Comparison of ENCODE assay signal across 15 mouse cellular contexts in the genomic region with DNA sequence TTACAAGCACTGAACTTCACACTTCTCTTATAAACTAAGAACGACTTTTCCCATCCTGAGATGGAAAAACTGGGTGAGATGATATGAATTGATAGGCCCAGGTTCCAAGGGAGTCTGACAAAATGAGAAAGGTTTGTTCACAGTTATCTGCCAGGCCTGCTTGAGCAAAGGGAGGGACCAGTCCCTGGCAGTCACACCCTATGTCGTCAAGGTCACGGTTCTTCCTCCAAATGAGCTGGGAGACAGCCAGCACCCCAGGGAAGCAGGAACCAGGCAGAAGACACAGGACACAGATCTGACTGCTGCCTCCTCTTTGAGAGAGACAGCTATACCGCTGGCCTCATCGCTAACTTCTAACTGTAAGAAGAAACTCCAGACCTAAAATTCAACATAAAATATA. TPM values are rescaled to one million over a fixed set of nuclear protein-coding genes. Genes with fewer than 3 reads are reported as not detected.
DNase-seq lines count a peak whose midpoint lies in the region; ATAC-seq and TF ChIP-seq lines count a peak whose summit lies in the region.
"Had no signal": no experiment of that assay in that cellular context is flagged by ENCODE, and none has a peak within 500 bp of the region (broad histone marks: within the 10 kb centered on the region; RNA-seq: fewer than 3 reads in every experiment).

No protein-coding gene starts in this region.

- no peak for TF ChIP-seq CTCF in heart, postnatal 0 days (IDR thresholded peaks at IDR 0.05; ENCODE audit: low read depth)

- TF ChIP-seq EP300 in heart, postnatal 0 days (IDR thresholded peaks at IDR 0.05; ENCODE audit: low read depth) = no peak

- H3K9me3 ChIP-seq in heart, postnatal 0 days (replicated peaks; ENCODE audit: control insufficient read depth, low read length) = no peaks in the 10 kb centered on the region
- H3K9me3 ChIP-seq in forebrain, embryonic 14.5 days (replicated peaks; ENCODE audit: control insufficient read depth, low read length) = no peaks in the 10 kb centered on the region
- H3K9me3 ChIP-seq: embryonic facial prominence, embryonic 13.5 days; limb, embryonic 15.5 days; midbrain, embryonic 13.5 days had no signal

- no peak overlapping the region for H3K9ac ChIP-seq in heart, postnatal 0 days (replicated peaks; ENCODE audit: low read depth, low read length)
- no peak overlapping the region for H3K9ac ChIP-seq in forebrain, embryonic 14.5 days (ENCODE audit: low read length)
- H3K9ac ChIP-seq: embryonic facial prominence, embryonic 13.5 days; limb, embryonic 15.5 days; midbrain, embryonic 13.5 days had no signal

- no peak overlapping the region for H3K4me2 ChIP-seq in heart, postnatal 0 days (ENCODE audit: low read depth, low read length)
- no peak overlapping the region for H3K4me2 ChIP-seq in forebrain, embryonic 14.5 days (ENCODE audit: low read length)
- H3K4me2 ChIP-seq: embryonic facial prominence, embryonic 13.5 days; limb, embryonic 15.5 days; midbrain, embryonic 13.5 days had no signal

- H3K36me3 ChIP-seq in heart, postnatal 0 days (replicated peaks; ENCODE audit: control insufficient read depth, insufficient read depth, low read length) = peaks cover 46% of the 10 kb centered on the region
- H3K36me3 ChIP-seq in forebrain, embryonic 14.5 days (ENCODE audit: control insufficient read depth, insufficient read depth, low read length) = peaks cover 39% of the 10 kb centered on the region

- no peak overlapping the region for H3K4me3 ChIP-seq in heart, postnatal 0 days (ENCODE audit: low read depth, low read length)
- no peak overlapping the region for H3K4me3 ChIP-seq in forebrain, embryonic 14.5 days (ENCODE audit: low read depth, low read length)
- H3K4me3 ChIP-seq: embryonic facial prominence, embryonic 13.5 days; limb, embryonic 15.5 days; midbrain, embryonic 13.5 days had no signal

- WGBS in heart, postnatal 0 days = 58% methylated on average over 5 of the region's 5 CpGs
- 88% methylated on average over 5 of the region's 5 CpGs for WGBS in forebrain, embryonic 14.5 days

- peak overlapping the region; percentile 57 for H3K27ac ChIP-seq in heart, postnatal 0 days (ENCODE audit: low read depth)
- H3K27ac ChIP-seq in forebrain, embryonic 14.5 days (ENCODE audit: low read depth, low read length) = no peak overlapping the region
- H3K27ac ChIP-seq: embryonic facial prominence, embryonic 13.5 days; limb, embryonic 15.5 days; midbrain, embryonic 13.5 days had no signal

- no peak for ATAC-seq in heart, postnatal 0 days (ENCODE audit: insufficient read depth, low read depth)
- ATAC-seq in forebrain, embryonic 14.5 days = no peak
- ATAC-seq: forebrain, embryonic 16.5 days; midbrain, embryonic 13.5 days; Patski had no signal

- peaks cover 28% of the 10 kb centered on the region for H3K4me1 ChIP-seq in heart, postnatal 0 days (ENCODE audit: control insufficient read depth, insufficient read depth)
- H3K4me1 ChIP-seq in forebrain, embryonic 14.5 days (ENCODE audit: control insufficient read depth, insufficient read depth, low read length) = no peaks in the 10 kb centered on the region
- H3K4me1 ChIP-seq: embryonic facial prominence, embryonic 13.5 days; limb, embryonic 15.5 days; midbrain, embryonic 13.5 days had no signal

- peak; percentile 40 for DNase-seq in cerebellum, adult 9-11 months
- DNase-seq in cerebellum, postnatal 4 days (ENCODE audit: low spot score in 2 of 2) = no peak
- peak; percentile 18 for DNase-seq in ovary, postnatal 36 days (ENCODE audit: low spot score)
- DNase-seq in ovary, postnatal 14 days (ENCODE audit: low spot score) = no peak
- peak; percentile 55 for DNase-seq in heart, postnatal 0 days (ENCODE audit: low spot score)
- DNase-seq in forebrain, embryonic 14.5 days (ENCODE audit: low spot score) = no peak
- no peak for DNase-seq in embryo, embryonic 11 days
- no peak for DNase-seq in layer of hippocampus, adult 18-20 months (ENCODE audit: low spot score in 2 of 2)
- DNase-seq: kidney, adult 11 months; right cerebral cortex, postnatal 4 days had no signal

- H3K27me3 ChIP-seq in heart, postnatal 0 days (ENCODE audit: control insufficient read depth, insufficient read depth, low read length) = no peaks in the 10 kb centered on the region
- no peaks in the 10 kb centered on the region for H3K27me3 ChIP-seq in forebrain, embryonic 14.5 days (replicated peaks; ENCODE audit: control insufficient read depth, insufficient read depth, low read length)
- H3K27me3 ChIP-seq: embryonic facial prominence, embryonic 13.5 days; limb, embryonic 15.5 days; midbrain, embryonic 13.5 days; Patski had no signal

RNA-seq across cellular contexts. Expression of gene Mtr, which starts 57.5 kb away (rescaled TPM):
- 10.1 and 25.3 TPM in 2 replicates for total RNA-seq in heart, postnatal 0 days (2014; rRNA removed; ENCODE audit: low replicate concordance)
- polyA plus RNA-seq in heart, postnatal 0 days (2015; fragmentation: Nextera tagmentation; extraction: Ambion mirVana) = 9.1 and 9.8 TPM in 2 replicates
- polyA plus RNA-seq in forebrain, embryonic 14.5 days (2014; fragmentation: Nextera tagmentation; extraction: Ambion mirVana) = 7.4 TPM in 2 replicates
- 10 to 100 TPM; 18.3 to 18.7 TPM for total RNA-seq in layer of hippocampus, adult 18-20 months (2021)

Comparison
In these comparisons a context has a peak if more than half of its experiments do, and no peak if none do; other contexts are left out.
1. DNase-seq: peak in cerebellum, adult 9-11 months (single experiment), ovary, postnatal 36 days (single experiment) and heart, postnatal 0 days (single experiment); none in cerebellum, postnatal 4 days (0 of 2), ovary, postnatal 14 days (single experiment), forebrain, embryonic 14.5 days (single experiment), embryo, embryonic 11 days (single experiment) and layer of hippocampus, adult 18-20 months (0 of 2).